Mouse (Mus musculus) liver, embryonic 14.5 days (tissue): ENCODE data around the gene Ctnnd2. TPM values are rescaled to one million over a fixed set of nuclear protein-coding genes. Genes with fewer than 3 reads are reported as not detected.

Source experiments
- ATAC-seq: fragments of 200-750 bp; cut with Nextera tagmentation; 2 replicates; pipeline ENCODE4 v1.8.0; 2017; ENCODE audit warnings: moderate number of reproducible peaks, mild to moderate bottlenecking, moderate library complexity; ENCODE audit not compliant: insufficient read depth
- DNase-seq, 3 experiments: peaks; one replicate each; pipeline ENCODE4 v3.0.0-alpha.2; 2012 to 2013; ENCODE audit warnings: low read depth in 3 of 3, low spot score in 3 of 3
- H3K27ac ChIP-seq: fragments of 300-500 bp; sonication (generic); 2 replicates; pipeline ENCODE4 v1.5.1; 2014; ENCODE audit warnings: moderate library complexity, mild to moderate bottlenecking, control low read depth, inconsistent platforms
- H3K27me3 ChIP-seq: fragments of 300-500 bp; sonication (generic); 2 replicates; pipeline ENCODE4 v1.6.1; 2014; ENCODE audit warnings: mild to moderate bottlenecking, low read length, moderate library complexity; ENCODE audit not compliant: control insufficient read depth, insufficient read depth
- H3K36me3 ChIP-seq: fragments of 300-500 bp; sonication (generic); replicated peaks from 2 replicates; pipeline ENCODE4 v1.6.1; 2014; ENCODE audit warnings: low read depth; ENCODE audit not compliant: control insufficient read depth, insufficient read depth
- H3K4me1 ChIP-seq, 2 experiments: fragments of 200-500 bp in 1 of 2; fragments of 300-500 bp in 1 of 2; sonication (generic) in 1 of 2; replicated peaks; 2 replicates each; pipeline ENCODE4 v1.6.1; 2012 to 2014; ENCODE audit warnings: antibody characterized with exemption in 1 of 2, inconsistent platforms in 1 of 2, low read length in 1 of 2; ENCODE audit not compliant: control insufficient read depth in 2 of 2, insufficient read depth in 2 of 2
- H3K4me2 ChIP-seq: fragments of 300-500 bp; sonication (generic); 2 replicates; pipeline ENCODE4 v1.6.1; 2014; ENCODE audit warnings: low read depth, mild to moderate bottlenecking, control low read depth, moderate library complexity
- H3K4me3 ChIP-seq, 2 experiments: fragments of 200-500 bp in 1 of 2; fragments of 300-500 bp in 1 of 2; sonication (generic) in 1 of 2; 2 replicates each; pipeline ENCODE4 v1.5.1; 2012 to 2014; ENCODE audit warnings: low read depth in 2 of 2, low read length in 2 of 2, mild to moderate bottlenecking in 2 of 2, control low read depth in 1 of 2, inconsistent platforms in 1 of 2, moderate library complexity in 1 of 2; ENCODE audit not compliant: insufficient read depth in 1 of 2
- H3K9ac ChIP-seq: fragments of 300-500 bp; sonication (generic); replicated peaks from 2 replicates; pipeline ENCODE4 v1.6.1; 2014; ENCODE audit warnings: mild to moderate bottlenecking, control low read depth, moderate library complexity
- H3K9me3 ChIP-seq: fragments of 300-500 bp; sonication (generic); 2 replicates; pipeline ENCODE4 v1.6.1; 2016; ENCODE audit warnings: low read length, mixed read lengths; ENCODE audit not compliant: control insufficient read depth
- CTCF ChIP-seq: IDR thresholded peaks from 2 replicates; pipeline ENCODE4 v1.5.1; 2016; ENCODE audit warnings: antibody characterized with exemption, low read depth, control low read depth
- EP300 ChIP-seq: IDR thresholded peaks from 2 replicates; pipeline ENCODE4 v1.6.1; 2016; ENCODE audit warnings: antibody characterized with exemption, low read depth
- WGBS: fragments of 180-500 bp; shearing (Covaris S2); extraction: QIAGEN DNeasy Blood & Tissue Kit; methylation state at CpG from one replicate; pipeline ENCODE4 v1.1.7; 2014; ENCODE audit not compliant: insufficient replicate concordance; 5-methylcytosine and 5-hydroxymethylcytosine counted together
- polyA plus RNA-seq, 2 experiments: library from polyadenylated mRNA; depleted of rRNA in 1 of 2; stranded (reverse) in 1 of 2; unstranded in 1 of 2; fragments of >200 nt; fragmentation: Nextera tagmentation in 1 of 2; extraction: Ambion mirVana in 1 of 2; gene quantifications; 2 replicates each; pipeline versions ENCODE4 v1.2.1 to v1.2.3; 2012 to 2014

Gene Ctnnd2
- polyA plus RNA-seq, 2 experiments: 0.09 to 0.11 TPM

DNA sequence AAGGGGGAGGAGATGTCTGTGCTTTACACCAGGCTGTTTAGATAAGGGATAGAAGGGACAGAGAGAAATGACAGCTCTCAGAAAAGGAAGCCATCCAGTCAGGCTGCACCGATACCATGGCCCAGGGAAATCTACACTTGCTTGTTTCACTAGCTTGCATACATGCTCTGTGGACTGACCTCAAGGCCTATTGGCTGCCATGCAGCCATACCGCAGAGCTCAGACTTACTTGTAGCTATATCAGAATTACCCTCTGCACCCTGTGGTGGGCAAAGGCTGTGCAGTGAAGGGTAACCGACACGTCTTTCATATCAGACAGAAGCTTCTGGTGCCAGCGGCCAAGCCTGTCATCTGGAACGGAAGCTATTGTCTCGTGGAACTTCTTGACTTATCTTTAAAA, 604.5 kb downstream of the Ctnnd2 start:
- H3K9me3 ChIP-seq: no peaks in the 10 kb centered on the region
- ATAC-seq (no peak), DNase-seq (no peak)
- H3K27ac ChIP-seq: no peak overlapping the region
- no peak overlapping the region for H3K4me3 ChIP-seq
- WGBS: 69% methylated on average over 7 of the region's 7 CpGs
- H3K4me2 ChIP-seq: no peak overlapping the region
- no peaks in the 10 kb centered on the region for H3K36me3 ChIP-seq
- no peak overlapping the region for H3K9ac ChIP-seq
- H3K4me1 ChIP-seq: no peaks in the 10 kb centered on the region
- no peaks in the 10 kb centered on the region for H3K27me3 ChIP-seq
- TF ChIP-seq EP300 (no peak), CTCF (no peak)

DNA sequence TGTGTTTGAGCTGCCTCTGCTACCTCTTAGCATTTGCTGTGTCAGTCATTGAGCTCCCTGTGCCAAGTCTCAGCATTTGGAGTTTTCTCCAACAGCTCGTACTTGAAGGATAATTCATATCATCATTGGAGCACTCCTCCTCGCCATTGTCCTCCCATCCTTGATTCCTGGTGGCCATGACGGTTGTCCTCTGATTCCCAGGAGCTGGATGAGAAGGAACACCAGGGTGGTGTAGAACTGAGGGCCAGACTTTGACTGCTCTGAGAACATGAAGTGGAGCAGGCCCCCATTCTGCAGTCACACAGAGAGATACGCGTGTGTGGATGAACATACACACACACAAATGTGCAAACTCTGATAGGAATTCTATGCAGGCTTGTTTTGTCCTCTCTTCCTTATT, 605.4 kb downstream of the Ctnnd2 start:
- Histone ChIP-seq H3K4me3 (no peak overlapping the region), H3K27me3 (no peaks in the 10 kb centered on the region), H3K9ac (no peak overlapping the region), H3K4me2 (no peak overlapping the region), H3K4me1 (no peaks in the 10 kb centered on the region), H3K27ac (no peak overlapping the region), H3K9me3 (no peaks in the 10 kb centered on the region), H3K36me3 (no peaks in the 10 kb centered on the region)
- DNase-seq (no peak), ATAC-seq (no peak)
- 57% methylated on average over 5 of the region's 5 CpGs for WGBS
- TF ChIP-seq CTCF (no peak), EP300 (no peak)

DNA sequence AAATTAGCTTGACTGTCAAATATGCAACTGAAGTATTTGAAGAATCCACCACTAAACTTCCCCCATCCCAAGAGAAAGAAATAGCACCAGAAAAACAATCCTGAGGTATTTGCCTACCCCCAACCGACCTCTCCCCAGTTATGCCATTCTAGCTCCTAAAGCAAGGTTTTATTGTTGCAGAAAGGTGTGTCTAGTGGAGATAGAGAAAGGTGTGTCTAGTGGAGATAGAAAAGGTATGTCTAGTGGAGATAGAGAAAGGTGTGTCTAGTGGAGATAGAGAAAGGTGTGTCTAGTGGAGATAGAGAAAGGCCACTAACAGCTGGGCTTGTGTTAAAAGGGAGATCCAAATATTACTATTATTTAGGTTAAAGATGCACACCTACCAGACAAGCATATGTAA, 607.5 kb downstream of the Ctnnd2 start:
- no peaks in the 10 kb centered on the region for H3K4me1 ChIP-seq
- H3K36me3 ChIP-seq: no peaks in the 10 kb centered on the region
- no peak for DNase-seq
- WGBS: 52% methylated on average over 1 of the region's 1 CpGs
- no peak for TF ChIP-seq CTCF
- no peak for TF ChIP-seq EP300
- no peak overlapping the region for H3K4me2 ChIP-seq
- no peak overlapping the region for H3K9ac ChIP-seq
- no peaks in the 10 kb centered on the region for H3K27me3 ChIP-seq
- no peaks in the 10 kb centered on the region for H3K9me3 ChIP-seq
- no peak overlapping the region for H3K27ac ChIP-seq
- no peak for ATAC-seq
- no peak overlapping the region for H3K4me3 ChIP-seq

GRCm38 (mm10) chr15:30780977-30781376, 608.6 kb downstream of the Ctnnd2 start:
- Histone ChIP-seq H3K36me3 (no peaks in the 10 kb centered on the region), H3K9ac (no peak overlapping the region), H3K4me3 (no peak overlapping the region), H3K27me3 (no peaks in the 10 kb centered on the region), H3K27ac (no peak overlapping the region), H3K4me2 (no peak overlapping the region), H3K4me1 (no peaks in the 10 kb centered on the region), H3K9me3 (no peaks in the 10 kb centered on the region)
- DNase-seq: no peak
- TF ChIP-seq EP300 (no peak), CTCF (no peak)
- ATAC-seq: no peak

DNA sequence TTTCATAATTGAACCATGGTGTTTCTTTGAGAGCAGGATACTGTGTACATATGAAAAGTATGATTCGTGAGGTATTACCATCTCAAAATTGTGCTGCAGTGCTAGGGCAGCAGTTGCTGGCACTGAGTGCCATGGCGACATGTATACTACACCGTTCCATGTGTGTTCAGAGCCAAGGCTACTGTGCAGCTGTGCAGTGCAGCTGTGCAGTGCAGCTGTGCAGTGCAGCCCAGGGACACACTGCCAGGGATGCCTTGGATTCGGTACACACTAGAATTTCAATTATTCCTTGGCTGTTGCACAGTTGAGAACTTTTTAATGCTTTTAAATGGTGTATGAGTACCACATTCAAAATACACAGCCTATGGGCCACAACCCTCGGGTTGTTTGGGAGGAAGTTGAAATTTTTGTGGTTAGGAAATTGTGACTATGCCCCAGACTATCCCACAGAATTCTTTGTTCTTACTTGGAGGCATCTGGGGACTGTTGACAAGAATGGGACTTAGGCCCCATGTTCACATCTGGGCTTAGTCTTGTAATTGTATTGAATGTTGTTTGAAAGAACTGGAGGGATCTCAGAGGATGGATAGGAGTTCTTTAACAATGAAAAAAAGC, 613.4 kb downstream of the Ctnnd2 start:
- WGBS: 47% methylated on average over 5 of the region's 5 CpGs

More for the DNA sequence above, 613.4 kb downstream of the Ctnnd2 start:
- no peaks in the 10 kb centered on the region for H3K36me3 ChIP-seq
- TF ChIP-seq CTCF (no peak), EP300 (no peak)
- no peak overlapping the region for H3K27ac ChIP-seq
- no peak overlapping the region for H3K4me2 ChIP-seq
- no peak overlapping the region for H3K9ac ChIP-seq
- ATAC-seq (no peak), DNase-seq (no peak)
- no peak overlapping the region for H3K4me3 ChIP-seq
- H3K4me1 ChIP-seq: no peaks in the 10 kb centered on the region
- H3K27me3 ChIP-seq: no peaks in the 10 kb centered on the region
- no peaks in the 10 kb centered on the region for H3K9me3 ChIP-seq
